Mouse (Mus musculus) B cell, adult 2 months (primary cell): ENCODE data around the gene Gm20481.
"Not testable (repeated sequence)": the region's sequence is repeated elsewhere in the genome, so short reads cannot be mapped to it uniquely, and the experiment has no call there.

Experiments
- DNase-seq, 2 experiments: peaks; one replicate each; pipeline ENCODE4 v3.0.0; 2022

The Gm20481 gene

DNA sequence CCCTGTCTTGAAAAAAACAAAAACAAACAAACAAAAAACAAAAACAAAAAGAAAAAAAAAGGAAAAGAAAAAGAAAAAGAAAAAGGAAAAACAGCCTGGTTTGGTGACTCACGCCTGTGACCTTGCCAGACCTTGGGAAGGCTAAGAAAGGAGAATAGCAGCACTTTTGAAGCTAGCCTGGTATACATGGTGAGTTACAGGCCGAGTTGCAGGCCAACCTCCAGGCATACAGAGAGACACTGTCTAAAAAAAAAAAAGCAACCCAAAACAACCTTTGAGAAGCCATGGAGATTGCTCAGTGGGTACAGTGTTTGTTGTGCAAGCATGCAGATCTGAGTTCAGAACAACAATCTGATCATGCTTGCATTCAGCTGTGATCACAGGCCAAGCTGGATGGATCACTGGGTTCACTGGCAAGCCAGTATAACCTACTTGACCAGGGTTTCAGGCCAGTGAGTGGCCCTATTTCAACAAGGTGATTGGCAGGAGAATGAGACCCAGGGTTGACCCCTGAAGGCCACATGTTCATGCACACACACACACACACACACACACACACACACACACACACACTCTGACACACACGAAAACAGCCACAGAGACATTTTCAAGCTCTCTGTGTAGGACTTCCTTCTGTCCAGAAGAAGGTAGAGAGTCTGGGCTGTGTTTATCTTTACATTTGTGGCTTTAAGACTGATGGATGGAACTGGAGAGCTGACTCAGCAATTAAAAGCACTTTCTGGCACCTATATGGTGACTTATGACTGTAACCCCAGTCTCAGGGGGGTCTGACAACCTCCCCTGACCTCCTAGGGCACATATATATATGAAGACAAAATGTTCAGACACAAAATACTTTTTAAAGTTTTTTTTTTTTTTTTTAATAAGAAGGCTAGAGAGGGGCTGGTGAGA lies 6.1 kb downstream of the Gm20481 start:
- DNase-seq = no peak

DNA sequence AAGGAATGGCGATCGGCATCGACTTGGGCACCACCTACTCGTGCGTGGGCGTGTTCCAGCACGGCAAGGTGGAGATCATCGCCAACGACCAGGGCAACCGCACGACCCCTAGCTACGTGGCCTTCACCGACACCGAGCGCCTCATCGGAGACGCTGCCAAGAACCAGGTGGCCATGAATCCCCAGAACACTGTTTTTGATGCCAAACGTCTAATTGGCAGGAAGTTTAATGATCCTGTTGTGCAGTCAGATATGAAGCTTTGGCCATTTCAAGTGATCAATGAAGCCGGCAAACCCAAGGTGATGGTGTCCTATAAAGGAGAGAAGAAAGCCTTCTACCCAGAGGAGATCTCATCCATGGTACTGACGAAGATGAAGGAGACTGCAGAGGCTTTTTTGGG lies 7.3 kb downstream of the Gm20481 start:
- no peak for DNase-seq

- DNase-seq = no peak
These were observed 8.5 kb downstream of the Gm20481 start for GRCm38 (mm10) chr17:34978239-34978638.

GRCm38 (mm10) chr17:34979631-34980030 lies 9.9 kb downstream of the Gm20481 start:
- DNase-seq = no peak

DNA sequence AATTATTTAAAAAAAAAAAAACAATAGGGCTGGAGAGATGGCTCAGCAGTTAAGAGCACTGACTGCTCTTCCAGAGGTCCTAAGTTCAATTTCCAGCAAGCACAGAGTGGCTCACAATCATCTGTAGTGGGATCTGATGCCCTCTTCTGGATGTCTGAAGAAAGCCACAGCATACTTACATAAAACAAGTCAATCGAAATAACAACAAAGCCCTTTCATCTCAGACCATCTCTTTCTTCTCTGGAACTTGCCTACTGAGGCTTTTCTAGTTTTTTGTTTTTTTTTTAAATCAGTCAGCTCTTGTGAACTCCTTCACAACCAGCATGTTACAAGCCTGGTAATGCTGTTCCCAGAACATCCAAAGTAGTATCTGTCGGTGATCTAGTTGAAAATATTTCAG lies 10.9 kb downstream of the Gm20481 start:
- peak; percentile 38 to 48 for DNase-seq

- DNase-seq = peak; percentile 91 to 94
These were observed 12.0 kb downstream of the Gm20481 start, which contains the start of gene Lsm2 for GRCm38 (mm10) chr17:34981690-34982180. Gene Lsm2 (plus strand): TSS chr17:34981862.

- no peak for DNase-seq
These were observed 12.6 kb downstream of the Gm20481 start for GRCm38 (mm10) chr17:34982328-34982727.

DNA sequence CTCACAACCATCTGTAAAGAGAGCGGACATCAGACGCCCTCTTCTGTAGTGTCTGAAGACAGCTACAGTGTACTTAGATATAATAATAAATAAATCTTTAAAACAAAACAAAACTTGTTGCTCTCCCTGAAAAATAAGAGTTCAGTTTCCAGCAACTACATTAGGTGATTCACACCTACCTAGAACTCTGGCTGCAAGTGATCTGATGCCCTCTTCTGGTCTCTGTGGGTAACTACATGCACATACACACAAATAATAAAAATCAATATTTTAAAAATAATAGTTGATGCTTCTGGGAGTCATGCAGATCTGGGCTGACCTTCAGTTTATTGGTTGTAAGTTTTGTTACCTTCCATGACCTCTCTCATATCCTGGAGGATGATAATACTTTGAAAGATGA lies 14.5 kb downstream of the Gm20481 start:
- peak; percentile 44 to 57 for DNase-seq

- no peak for DNase-seq
These were observed 25.0 kb downstream of the Gm20481 start for GRCm38 (mm10) chr17:34994751-34995150.

GRCm38 (mm10) chr17:34995192-34995591 lies 25.5 kb downstream of the Gm20481 start:
- not testable (repeated sequence) for DNase-seq

GRCm38 (mm10) chr17:34995927-34996326 lies 26.2 kb downstream of the Gm20481 start:
- not testable (repeated sequence) for DNase-seq

DNA sequence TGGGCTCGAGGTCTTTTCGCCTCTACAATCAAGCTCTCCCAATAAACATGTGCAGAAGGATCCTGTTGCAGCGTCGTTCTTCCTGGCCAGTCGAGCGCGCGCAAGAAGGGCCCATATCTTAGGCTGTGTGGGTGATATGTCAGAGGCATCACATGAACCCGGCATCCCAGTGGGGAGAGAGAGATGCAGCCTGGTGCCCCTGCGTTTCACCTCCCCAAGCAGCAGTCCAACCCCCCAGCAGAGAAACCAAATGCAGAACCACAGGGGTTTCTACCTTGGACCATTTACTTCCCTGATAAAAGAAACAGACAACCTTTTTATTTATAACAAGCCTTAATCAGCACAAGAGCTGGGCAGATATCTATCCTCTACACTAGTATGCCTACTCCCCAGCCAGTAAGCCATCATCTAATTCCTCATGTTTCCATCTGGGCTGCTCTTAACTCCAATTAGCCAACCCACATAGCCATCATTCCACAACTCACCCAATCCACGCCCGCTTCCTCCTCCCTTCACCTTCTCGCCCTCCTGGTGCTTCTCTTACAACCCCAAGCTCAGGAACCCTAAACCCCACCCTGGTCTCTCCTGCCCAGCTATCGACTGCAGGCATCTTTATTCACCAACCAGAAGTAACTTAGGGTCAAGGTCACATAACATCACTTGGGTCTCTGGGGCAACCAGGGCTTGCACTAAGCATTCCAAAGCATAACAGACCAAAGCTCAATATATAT lies 26.9 kb downstream of the Gm20481 start:
- no peak for DNase-seq

DNA sequence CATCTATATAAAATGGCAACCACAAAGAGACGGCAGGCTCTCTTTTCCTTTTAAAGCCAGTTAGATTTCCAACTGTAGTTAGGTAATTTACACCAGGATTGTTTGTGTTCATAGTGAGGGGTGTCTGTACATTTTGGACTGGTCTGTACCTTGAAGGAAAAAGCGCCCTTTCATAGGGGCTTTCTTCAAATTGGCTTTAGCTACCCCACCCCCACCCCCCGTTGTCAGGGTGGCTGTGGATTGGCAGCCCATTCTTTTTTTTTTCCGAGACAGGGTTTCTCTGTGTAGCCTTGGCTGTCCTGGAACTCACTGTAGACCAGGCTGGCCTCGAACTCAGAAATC lies 27.4 kb downstream of the Gm20481 start:
- no peak for DNase-seq

DNA sequence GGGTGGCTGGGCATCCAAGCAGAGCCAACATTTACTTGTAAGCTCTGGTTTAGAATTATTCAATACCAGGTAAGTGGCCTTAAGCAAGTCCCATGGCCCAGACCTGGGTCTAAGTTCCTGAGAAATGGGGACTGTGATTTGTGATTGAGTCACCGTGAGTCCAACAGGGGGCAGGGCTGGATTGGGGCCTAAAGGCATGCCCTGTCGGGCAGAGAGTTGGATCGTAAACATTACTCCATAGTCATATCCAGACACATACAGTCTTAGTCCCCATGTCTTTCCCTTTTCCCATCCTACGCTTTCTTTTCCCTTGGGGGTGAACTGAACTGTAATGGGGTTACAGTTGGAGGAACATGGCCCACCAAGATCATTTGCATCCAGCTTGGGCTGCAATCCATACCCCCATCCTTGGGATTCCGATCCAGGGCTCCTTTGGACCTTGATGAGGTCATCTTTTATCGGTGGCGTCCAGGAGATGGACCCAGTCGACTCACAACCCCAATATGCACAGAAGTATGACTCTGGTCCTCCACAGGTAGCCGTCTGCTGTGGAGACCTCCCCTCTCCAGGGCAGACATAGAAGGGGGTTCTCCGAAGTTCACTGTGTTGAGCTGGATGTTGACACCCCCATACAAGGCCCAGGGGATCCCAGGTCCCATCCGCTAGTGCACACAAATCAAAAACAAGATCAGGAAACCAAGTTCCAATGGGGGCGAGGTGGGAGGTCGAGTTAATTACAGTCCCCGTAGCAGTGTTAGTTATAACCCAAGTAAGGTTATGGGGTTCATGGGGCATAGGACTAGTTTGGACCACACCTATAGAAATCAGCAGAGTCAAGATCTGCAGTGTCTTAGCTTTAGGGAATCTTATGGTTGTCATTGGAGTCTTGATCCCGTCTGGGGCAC lies 29.1 kb downstream of the Gm20481 start:
- no peak for DNase-seq

DNA sequence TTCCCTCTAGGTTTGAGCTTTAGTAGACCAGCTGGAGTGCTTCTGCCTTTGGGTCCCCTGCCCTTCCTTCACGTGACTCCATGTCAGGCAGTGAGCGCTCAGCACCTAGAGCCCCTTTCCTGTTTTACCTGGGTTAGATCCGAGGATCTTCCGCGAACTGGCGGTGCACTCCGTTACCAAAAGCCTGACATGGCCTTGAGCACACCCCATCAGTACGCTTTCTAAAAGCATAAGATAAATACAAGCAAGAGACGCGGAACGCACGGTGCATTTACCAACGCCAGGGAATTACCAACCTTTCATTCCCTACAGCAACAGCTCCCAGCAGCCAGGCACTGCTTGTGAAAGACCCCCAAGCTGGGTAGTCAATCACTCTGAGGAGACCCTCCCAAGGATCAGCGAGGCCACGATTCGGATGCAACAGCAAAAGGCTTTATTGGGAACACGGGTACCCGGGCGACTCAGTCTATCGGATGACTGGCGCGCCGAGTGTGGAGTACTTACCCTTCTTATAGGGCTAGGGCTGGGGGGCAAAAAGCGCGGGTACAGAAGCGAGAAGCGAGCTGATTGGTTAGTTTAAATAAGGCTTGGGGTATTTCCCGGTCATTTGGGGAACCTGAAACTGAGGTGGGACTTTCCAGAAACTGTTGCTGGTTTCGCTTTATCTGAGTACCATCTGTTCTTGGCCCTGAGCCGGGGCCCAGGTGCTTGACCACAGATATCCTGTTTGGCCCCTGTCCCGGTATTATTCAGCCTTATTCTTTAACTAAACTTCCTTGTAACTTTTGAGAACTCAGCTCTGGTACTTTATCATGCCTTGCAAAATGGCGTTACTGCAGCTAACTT lies 30.4 kb downstream of the Gm20481 start:
- peak; percentile 70 to 71 for DNase-seq

DNA sequence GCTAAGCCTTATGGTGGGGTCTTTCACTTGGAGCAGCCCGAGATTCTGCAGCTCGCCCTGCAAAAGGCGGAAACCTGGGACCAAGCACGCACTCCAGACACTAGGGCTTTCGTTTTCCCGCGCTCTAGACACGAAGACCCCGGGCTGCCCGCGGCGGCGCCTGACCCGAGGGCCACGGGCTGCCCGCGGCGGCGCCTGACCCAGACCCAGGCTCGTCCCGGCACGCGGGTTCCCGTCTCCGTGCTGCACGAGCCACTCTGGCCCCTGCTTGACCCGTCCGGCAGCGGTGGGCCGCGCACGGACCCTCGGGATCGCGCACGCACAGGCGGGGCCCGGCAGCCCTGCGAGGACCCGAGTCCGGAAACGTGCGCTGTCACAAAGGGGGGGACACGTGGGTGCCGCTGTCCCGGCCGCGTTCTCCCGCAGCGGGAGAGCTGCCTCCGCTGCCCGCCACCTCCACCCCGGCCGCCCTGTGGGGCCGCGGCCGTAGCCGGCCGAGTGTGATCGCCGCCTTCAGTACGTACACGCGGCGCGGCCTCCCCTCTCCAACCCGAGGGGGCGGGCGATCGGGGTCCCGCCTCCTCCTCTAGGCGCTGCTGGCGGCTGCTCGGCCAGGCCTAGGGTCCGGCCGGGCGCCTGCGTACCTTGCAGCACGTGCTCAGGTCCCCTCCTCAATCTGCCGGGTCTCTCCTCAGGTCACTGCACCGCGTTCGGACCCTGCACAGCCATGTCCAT lies 31.2 kb downstream of the Gm20481 start, which contains the start of gene Vars:
Vars (plus strand) TSS at position 271 of the 735 bp plus-strand sequence.
- peak; percentile 83 to 91 for DNase-seq

DNA sequence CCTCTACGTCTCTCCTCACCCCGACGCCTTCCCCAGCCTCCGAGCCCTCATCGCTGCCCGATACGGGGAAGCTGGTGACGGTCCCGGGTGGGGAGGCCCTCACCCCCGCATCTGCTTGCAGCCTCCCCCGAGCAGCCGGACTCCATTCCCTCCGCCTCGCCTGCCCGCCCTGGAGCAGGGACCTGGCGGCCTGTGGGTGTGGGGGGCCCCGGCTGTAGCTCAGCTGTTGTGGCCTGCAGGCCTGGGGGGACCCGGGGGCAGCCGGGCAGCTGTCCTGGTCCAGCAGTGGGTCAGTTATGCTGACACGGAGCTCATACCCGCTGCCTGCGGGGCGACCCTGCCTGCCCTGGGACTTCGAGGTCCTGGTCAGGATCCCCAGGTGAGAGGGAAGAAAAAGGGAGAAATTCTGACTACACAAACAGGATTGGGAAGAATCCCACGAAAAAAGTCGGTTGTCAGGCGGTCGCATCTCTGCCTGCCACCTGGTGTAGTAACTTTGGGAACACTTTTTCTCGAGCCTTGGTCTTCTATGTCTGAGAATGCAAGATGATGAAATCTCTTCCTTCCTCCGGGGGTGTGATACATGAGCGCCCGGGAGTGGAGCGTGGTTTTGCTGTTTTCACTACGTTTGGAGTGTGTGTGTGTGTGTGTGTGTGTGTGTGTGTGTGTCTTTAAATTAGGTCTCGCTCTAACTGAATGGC lies 31.9 kb downstream of the Gm20481 start:
- peak; percentile 46 for DNase-seq

DNA sequence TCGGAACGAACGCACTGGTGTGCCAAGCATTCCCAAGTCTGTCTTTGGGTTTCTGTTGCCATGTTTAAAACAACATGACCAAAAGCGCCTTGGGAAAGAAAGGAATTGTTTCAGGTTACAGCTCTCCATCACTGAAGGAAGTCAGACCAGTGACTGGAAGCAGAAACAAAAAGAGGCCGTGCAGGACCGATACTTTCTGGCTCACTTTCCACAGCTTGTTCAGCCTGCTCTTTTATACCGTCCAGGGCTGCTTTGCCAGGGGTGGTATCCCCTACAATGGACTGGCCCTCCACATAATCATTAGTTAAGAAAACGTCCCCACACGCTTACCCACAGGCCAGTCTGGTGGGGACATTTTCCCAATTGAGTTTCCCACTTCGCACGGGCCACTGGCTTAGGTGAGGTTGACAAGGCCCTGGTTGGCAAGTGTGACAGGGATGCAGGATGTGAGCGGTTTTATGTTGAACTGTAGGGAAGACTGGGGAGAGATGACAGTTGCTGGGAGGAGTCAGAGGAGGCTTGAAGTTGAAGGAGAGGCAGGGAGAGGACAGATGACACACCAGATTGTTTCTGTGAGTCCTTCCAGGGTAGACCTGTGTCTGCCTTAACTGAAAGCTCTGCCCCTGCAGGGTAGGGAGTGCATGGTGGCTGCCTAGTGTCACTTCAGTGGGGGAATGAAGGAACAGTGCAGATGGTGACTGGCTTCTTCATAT lies 32.6 kb downstream of the Gm20481 start:
- DNase-seq = no peak

DNA sequence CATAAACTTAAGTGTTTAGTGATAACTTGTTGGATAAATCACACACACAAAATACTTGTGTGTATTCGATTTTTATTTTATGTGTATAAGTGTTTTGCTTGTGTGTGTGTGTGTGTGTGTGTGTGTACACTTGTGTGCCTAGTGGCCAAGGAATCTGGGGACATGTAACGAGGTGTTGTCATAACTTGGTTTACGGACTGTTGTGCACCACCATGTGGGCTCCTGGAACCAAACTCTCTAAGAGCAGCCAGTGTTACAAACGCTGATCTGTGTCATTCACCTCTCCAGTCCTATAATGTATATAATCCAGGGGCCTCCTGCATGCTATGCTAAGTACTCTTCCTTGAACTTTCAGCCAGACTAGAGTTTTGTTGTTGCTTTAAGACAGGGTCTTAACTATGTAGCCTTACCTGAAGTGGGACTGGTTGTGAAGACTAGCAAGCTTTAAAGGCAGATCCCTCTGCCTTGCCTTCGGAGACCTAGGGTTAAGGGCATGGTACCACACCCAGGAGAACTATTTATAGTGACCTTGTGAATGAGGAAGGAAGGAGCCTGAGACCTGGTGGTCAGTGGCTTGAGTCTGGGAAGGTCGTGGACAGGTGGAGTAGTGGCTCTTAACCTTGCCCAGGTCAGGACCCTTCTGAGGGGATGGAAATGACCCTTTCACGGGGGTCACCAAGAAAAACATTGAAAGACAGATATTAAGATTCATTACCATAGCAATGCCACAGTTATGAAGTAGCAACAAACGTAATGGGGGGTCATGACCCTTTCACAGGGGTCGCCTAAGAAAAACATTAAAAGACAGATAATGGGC lies 33.5 kb downstream of the Gm20481 start:
- DNase-seq = no peak
